Comparison of ENCODE assay signal across 10 mouse cellular contexts in genomic region chr13:44353899-44354298, GRCm38 (mm10).
DNase-seq lines count a peak whose midpoint lies in the region; ATAC-seq lines count a peak whose summit lies in the region.
"Had no signal": no experiment of that assay in that cellular context is flagged by ENCODE, and none has a peak within 500 bp of the region (broad histone marks: within the 10 kb centered on the region; RNA-seq: fewer than 3 reads in every experiment).

No protein-coding gene starts in this region.

- ATAC-seq in embryonic facial prominence, embryonic 13.5 days (ENCODE audit: insufficient number of reproducible peaks, insufficient read depth, low FRiP score, low TSS enrichment, low read depth): no peak

- no peak overlapping the region for H3K27ac ChIP-seq in embryonic facial prominence, embryonic 13.5 days
- H3K27ac ChIP-seq: macrophage had no signal

- H3K27me3 ChIP-seq in embryonic facial prominence, embryonic 13.5 days: no peaks in the 10 kb centered on the region

- peaks cover 26% of the 10 kb centered on the region for H3K4me1 ChIP-seq in embryonic facial prominence, embryonic 13.5 days

- H3K4me3 ChIP-seq in embryonic facial prominence, embryonic 13.5 days: no peak overlapping the region
- H3K4me3 ChIP-seq: erythroblast, embryonic 14.5 days had no signal

- no peak overlapping the region for H3K9ac ChIP-seq in embryonic facial prominence, embryonic 13.5 days

- DNase-seq in left cerebral cortex, postnatal 4 days: peak; percentile 69
- DNase-seq in left cerebral cortex, postnatal 36 days (ENCODE audit: low spot score in 2 of 2): no peak
- DNase-seq in kidney, adult 9 months: peak; percentile 70
- DNase-seq in retina, embryonic 14.5 days (ENCODE audit: low spot score): peak; percentile 70
- no peak for DNase-seq in T-cell, adult 2 months (ENCODE audit: low spot score)
- no peak for DNase-seq in thymus, postnatal 4 days
- no peak for DNase-seq in c-Kit-positive CD71-positive TER-119-positive erythroid progenitor cells, embryonic 14.5 days (ENCODE audit: low spot score)

- WGBS in embryonic facial prominence, embryonic 13.5 days: 39% methylated on average over 9 of the region's 9 CpGs

- intact Hi-C loops in left cerebral cortex, postnatal 4 days (cut with DNase I): no loop called here
- intact Hi-C loops in left cerebral cortex, postnatal 36 days (cut with DNase I): no loop called here

- H3K4me2 ChIP-seq in embryonic facial prominence, embryonic 13.5 days: peak overlapping the region; percentile 7; the same call in 1 of the 2 replicates

- H3K9me3 ChIP-seq in embryonic facial prominence, embryonic 13.5 days: no peaks in the 10 kb centered on the region

- no peaks in the 10 kb centered on the region for H3K36me3 ChIP-seq in embryonic facial prominence, embryonic 13.5 days

Comparison
In these comparisons a context has a peak if more than half of its experiments do, and no peak if none do; other contexts are left out.
1. DNase-seq: peak in left cerebral cortex, postnatal 4 days (single experiment), kidney, adult 9 months (single experiment) and retina, embryonic 14.5 days (single experiment); none in left cerebral cortex, postnatal 36 days (0 of 2), T-cell, adult 2 months (single experiment), thymus, postnatal 4 days (single experiment) and c-Kit-positive CD71-positive TER-119-positive erythroid progenitor cells, embryonic 14.5 days (single experiment).